Mouse (Mus musculus) heart, adult 11 months (tissue): ENCODE measurements at regions not wholly inside any gene's neighbourhood (a gene's known extent, or its start where the extent isn't known, plus 50 kb on each side); places are given as distances from the start of the nearest gene placed in this dataset.

Experiments used
- DNase-seq: peaks from one replicate; pipeline ENCODE4 v3.0.0; 2022

DNA sequence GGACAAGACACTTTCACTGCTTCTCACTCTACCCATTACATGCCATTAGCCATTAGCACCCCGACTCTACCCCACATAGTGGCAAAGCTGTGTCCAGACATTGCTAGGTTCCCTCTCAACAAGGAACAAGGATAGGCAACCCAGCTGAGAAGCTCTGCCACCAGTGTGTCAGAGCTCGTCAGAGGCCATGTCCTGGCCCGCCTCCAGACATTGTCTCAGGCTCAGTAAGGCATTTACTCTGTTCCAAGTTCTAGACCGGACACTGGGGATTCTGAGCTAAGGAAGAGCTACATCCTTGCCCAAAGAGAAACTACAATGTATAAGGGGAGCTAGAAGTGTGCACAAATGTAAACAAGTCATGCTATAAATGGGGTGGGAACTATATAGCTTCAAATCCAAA, 66.2 kb upstream of the Gm15217 start:
- peak; percentile 96 for DNase-seq

DNA sequence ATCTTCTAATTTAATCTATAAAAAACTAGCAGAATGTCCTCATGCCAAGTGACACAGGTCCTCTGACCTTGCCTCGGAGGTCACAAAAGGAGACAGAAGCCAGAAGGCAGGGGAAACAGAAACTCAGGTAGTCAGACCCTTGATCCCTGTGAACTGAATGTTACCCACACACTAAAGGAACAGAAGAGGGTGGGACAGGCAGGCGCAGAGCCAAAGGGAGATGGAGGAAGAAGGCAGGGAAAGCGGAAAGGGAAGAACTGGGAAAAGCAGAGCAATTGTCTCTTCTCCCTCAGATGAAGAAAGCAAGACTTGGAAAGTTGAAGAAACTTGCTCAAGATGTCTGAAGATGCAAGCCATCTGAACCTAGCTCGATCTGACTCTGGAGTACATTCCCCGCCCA, 62.7 kb upstream of the Gm15217 start:
- DNase-seq = peak; percentile 93

DNA sequence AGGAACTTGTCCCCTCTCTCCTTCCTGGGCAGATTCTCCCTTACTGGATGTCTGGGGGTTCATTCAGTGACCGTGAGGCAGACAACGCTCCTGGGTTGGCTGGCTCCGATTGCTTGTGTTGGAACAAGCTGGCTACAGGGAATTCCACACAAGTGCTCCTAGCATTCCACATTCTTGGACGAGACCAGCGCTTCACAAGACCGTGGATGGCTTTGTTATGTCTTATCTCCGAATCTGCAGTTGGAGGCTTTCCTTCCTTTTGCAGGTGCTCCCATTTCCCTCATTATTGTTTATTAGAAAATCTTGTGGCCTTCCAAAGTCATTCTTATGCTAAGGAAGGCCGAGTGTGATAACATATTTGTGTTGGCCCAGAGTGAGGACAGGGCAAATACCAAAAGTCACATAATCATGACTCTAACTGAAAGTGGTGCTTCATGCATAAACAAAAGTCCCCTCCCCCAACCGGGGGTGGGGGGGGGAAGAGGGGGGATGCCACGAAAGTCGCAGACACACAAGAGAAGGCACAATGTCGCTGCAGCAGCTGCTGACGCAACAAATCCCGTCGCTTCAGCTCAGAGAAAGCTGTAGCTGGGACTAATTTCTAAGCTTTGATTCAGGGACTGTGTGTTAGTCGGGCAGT, 61.7 kb upstream of the Gm15217 start:
- peak; percentile 98 for DNase-seq

DNA sequence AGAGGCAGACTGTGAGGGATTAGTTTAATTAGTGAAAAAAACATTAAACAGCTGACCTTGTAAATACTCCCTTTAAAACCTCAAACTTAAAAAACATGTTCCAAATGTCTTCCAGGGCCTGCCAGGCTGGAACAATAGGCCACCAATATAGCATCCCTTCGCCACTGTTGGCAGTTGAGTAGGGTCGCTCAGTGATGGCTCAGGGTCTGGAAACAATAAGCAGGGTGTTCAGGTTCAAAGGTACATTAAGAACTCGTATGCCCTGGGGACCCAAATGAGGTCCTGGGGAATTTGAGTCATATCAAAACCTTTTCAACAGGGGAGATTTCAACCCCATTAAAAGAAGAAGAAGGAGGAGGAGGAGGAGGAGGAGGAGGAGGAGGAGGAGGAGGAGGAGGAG, 51.1 kb upstream of the Gm15217 start:
- no peak for DNase-seq
